8 mouse cellular contexts compared by ENCODE assay signal in the genomic region with DNA sequence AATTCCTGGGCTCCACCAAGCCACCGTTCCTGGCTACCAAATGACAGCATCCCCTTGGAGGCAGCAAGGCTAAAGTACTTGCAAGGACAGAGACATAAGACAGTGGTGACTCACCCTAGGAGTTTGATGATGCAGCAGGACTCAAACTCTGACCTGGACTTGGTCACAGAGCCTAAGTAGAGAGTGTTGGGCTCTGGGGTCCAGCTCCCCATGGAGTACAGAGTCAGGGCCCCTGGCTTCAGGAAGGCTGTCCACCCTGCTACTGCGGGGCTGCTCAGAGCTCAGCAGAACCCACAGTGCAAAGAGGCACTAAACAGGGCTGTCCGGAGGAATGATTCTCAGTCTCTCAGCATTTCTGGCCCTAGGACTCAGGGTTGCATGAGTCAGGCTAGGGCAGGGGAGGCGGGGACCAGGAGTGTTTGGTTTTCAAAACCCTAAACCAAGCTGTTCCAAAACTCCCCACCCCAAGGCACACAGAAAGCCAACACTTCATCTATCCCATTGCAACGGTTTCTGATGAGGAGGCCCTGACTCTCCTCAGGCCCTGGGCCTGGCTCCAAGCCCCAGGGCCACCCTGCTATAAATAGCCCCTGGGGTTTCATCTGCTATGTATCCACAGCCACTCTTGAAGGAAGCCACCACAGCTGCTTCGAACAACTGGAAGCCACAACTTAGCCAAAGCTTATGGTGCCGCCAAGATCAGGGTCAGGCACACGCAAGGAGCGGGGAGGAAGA.
A peak's percentile ranks its signal among the peaks of the same experiment; 100 is the strongest.
DNase-seq lines count a peak whose midpoint lies in the region; ATAC-seq and TF ChIP-seq lines count a peak whose summit lies in the region.

No protein-coding gene starts in this region.

- H3K36me3 ChIP-seq in hindbrain, embryonic 16.5 days (ENCODE audit: control insufficient read depth, insufficient read depth, low read length): no peaks in the 10 kb centered on the region

- no peak for ATAC-seq in hindbrain, embryonic 16.5 days

- peak overlapping the region; percentile 76 for H3K27ac ChIP-seq in layer of hippocampus, adult 2 months
- peak overlapping the region; percentile 90 for H3K27ac ChIP-seq in gastrocnemius, adult 2 months
- H3K27ac ChIP-seq in hindbrain, embryonic 16.5 days (ENCODE audit: low read depth, low read length): no peak overlapping the region

- H3K9ac ChIP-seq in hindbrain, embryonic 16.5 days (ENCODE audit: low read depth, low read length): no peak overlapping the region

- H3K27me3 ChIP-seq in hindbrain, embryonic 16.5 days (replicated peaks; ENCODE audit: control insufficient read depth, insufficient read depth, low read length): no peaks in the 10 kb centered on the region

- no peak overlapping the region for H3K4me2 ChIP-seq in hindbrain, embryonic 16.5 days (ENCODE audit: low read length)

- TF ChIP-seq CTCF in layer of hippocampus, adult 2 months (conservative IDR thresholded peaks at IDR 0.05): no peak
- no peak for TF ChIP-seq CTCF in gastrocnemius, adult 2 months (IDR thresholded peaks at IDR 0.05)

- DNase-seq in layer of hippocampus, adult 2 months (ENCODE audit: low spot score in 2 of 2): no peak
- DNase-seq in layer of hippocampus, postnatal 25 days (ENCODE audit: extremely low spot score in 1 of 2, low spot score in 1 of 2): no peak
- DNase-seq in gastrocnemius, adult 2 months: peak; percentile 83
- peak; percentile 68 for DNase-seq in kidney, adult 11 months
- peak; percentile 91 for DNase-seq in lung, postnatal 10 days
- no peak for DNase-seq in layer of hippocampus, adult 11-12 months (ENCODE audit: low spot score)
- DNase-seq in embryo, embryonic 10 days (ENCODE audit: low spot score): no peak

- no peaks in the 10 kb centered on the region for H3K4me1 ChIP-seq in hindbrain, embryonic 16.5 days (ENCODE audit: control insufficient read depth, insufficient read depth, low read depth, low read length)

- no peak overlapping the region for H3K4me3 ChIP-seq in layer of hippocampus, adult 2 months
- peak overlapping the region; percentile 56 for H3K4me3 ChIP-seq in gastrocnemius, adult 2 months
- no peak overlapping the region for H3K4me3 ChIP-seq in hindbrain, embryonic 16.5 days (ENCODE audit: low read length)

- H3K9me3 ChIP-seq in hindbrain, embryonic 16.5 days (ENCODE audit: control insufficient read depth, low read length): no peaks in the 10 kb centered on the region

- 65% methylated on average over 9 of the region's 9 CpGs for WGBS in hindbrain, embryonic 16.5 days

- intact Hi-C loops in gastrocnemius, adult 2 months (cut with DNase I): loop anchor here (1.0 kb wide), 1 partner anchor 77 kb away; no protein-coding TSS in a partner anchor

Comparison
In these comparisons a context has a peak if more than half of its experiments do, and no peak if none do; other contexts are left out.
1. DNase-seq: peak in gastrocnemius, adult 2 months (single experiment), kidney, adult 11 months (single experiment) and lung, postnatal 10 days (single experiment); none in layer of hippocampus, adult 2 months (0 of 2), layer of hippocampus, postnatal 25 days (0 of 2), layer of hippocampus, adult 11-12 months (single experiment) and embryo, embryonic 10 days (single experiment).